In the genomic region with DNA sequence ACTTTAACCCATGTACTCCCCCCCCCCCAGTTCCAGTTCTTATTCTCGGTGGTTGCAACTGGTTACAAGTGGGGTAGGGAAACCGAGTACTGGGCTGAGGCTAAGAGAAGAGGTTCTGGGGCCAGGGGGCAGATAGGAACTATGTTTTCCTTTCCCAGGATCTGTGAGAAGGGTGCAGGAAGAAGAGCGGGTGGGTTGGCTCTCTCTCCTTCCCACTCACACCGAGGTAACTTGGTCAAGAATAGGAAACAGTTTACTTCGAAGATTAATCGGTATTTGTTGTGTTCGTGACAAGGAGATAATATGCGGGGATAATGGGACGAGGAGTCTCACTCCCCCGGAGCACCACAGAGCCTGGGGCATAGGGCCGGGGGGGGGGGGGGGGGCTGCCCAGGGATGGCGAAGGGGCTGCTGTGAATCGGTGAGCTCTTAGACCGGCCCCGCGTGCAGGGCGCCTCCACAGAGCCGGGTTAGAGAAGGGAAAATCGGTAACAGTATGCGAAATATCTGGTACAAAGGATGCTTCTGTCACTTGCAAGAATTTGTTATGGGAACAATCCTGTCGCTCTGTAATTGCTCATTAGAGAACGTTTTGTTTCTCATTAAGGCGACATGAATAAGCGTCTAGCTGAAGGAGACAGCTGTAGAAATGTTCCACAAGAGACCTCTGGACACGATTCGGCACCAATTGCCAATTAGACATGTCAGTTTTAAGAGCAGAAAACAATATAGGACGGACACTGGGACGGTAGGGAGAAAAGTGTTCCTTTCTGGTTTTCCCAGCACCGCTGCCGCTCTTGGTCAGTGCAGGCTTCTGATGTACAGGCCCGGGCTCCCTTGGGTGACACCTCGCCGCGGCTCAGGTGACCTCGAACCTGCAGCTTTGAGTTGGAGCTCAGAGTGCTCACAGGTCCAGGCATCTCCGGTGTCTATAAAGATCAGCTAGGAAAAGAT, we compare ENCODE assay signal across 13 mouse cellular contexts. TPM values are rescaled to one million over a fixed set of nuclear protein-coding genes. Genes with fewer than 3 reads are reported as not detected.
DNase-seq lines count a peak whose midpoint lies in the region; ATAC-seq lines count a peak whose summit lies in the region.
"Had no signal": no experiment of that assay in that cellular context is flagged by ENCODE, and none has a peak within 500 bp of the region (broad histone marks: within the 10 kb centered on the region; RNA-seq: fewer than 3 reads in every experiment).

No protein-coding gene starts in this region.

- DNase-seq in kidney, postnatal 10 days = no peak
- peak; percentile 96 for DNase-seq in retina, postnatal 1 day
- DNase-seq in left cerebral cortex, postnatal 25 days (ENCODE audit: low spot score in 2 of 2) = no peak
- DNase-seq in kidney, postnatal 4 days = no peak
- no peak for DNase-seq in gastrocnemius, postnatal 10 days

- no peak overlapping the region for H3K27ac ChIP-seq in kidney, embryonic 15.5 days
- peak overlapping the region; percentile 91 for H3K27ac ChIP-seq in forebrain, embryonic 12.5 days
- no peak overlapping the region for H3K27ac ChIP-seq in intestine, embryonic 16.5 days (ENCODE audit: low read length)
- H3K27ac ChIP-seq: kidney, postnatal 0 days; lung, embryonic 15.5 days had no signal

- 2% methylated on average over 36 of the region's 36 CpGs for WGBS in kidney, embryonic 15.5 days
- 8% methylated on average over 36 of the region's 36 CpGs for WGBS in forebrain, embryonic 12.5 days
- 2% methylated on average over 36 of the region's 36 CpGs for WGBS in intestine, embryonic 16.5 days

- H3K9ac ChIP-seq in kidney, embryonic 15.5 days = no peak overlapping the region
- peak overlapping the region; percentile 53; the same call in 1 of the 2 replicates for H3K9ac ChIP-seq in forebrain, embryonic 12.5 days
- H3K9ac ChIP-seq in intestine, embryonic 16.5 days (ENCODE audit: low read depth, low read length) = no peak overlapping the region
- H3K9ac ChIP-seq: lung, embryonic 15.5 days had no signal

- H3K4me3 ChIP-seq in kidney, embryonic 15.5 days (replicated peaks) = no peak overlapping the region
- peak overlapping the region; percentile 28 for H3K4me3 ChIP-seq in forebrain, embryonic 12.5 days (replicated peaks)
- H3K4me3 ChIP-seq in intestine, embryonic 16.5 days (ENCODE audit: low read length) = peak overlapping the region; percentile 26; the same call in 1 of the 2 replicates

- intact Hi-C loops in left cerebral cortex, postnatal 25 days (cut with DNase I) = loop anchor here (5.0 kb wide), 1 partner anchor 216 kb away; the partner anchor contains the start of genes Elp4 and Immp1l

- H3K4me1 ChIP-seq in kidney, embryonic 15.5 days = peaks cover 34% of the 10 kb centered on the region
- H3K4me1 ChIP-seq in forebrain, embryonic 12.5 days = peaks cover 79% of the 10 kb centered on the region
- peaks cover 5% of the 10 kb centered on the region; the same call in 1 of the 2 replicates for H3K4me1 ChIP-seq in intestine, embryonic 16.5 days (ENCODE audit: control insufficient read depth, insufficient read depth, low read length)

- no peaks in the 10 kb centered on the region for H3K9me3 ChIP-seq in kidney, embryonic 15.5 days (replicated peaks)
- H3K9me3 ChIP-seq in forebrain, embryonic 12.5 days = no peaks in the 10 kb centered on the region
- H3K9me3 ChIP-seq in intestine, embryonic 16.5 days (ENCODE audit: control insufficient read depth, low read length) = no peaks in the 10 kb centered on the region
- H3K9me3 ChIP-seq: lung, embryonic 15.5 days had no signal

- no peak for ATAC-seq in kidney, embryonic 15.5 days (replicated peaks; ENCODE audit: low FRiP score)
- ATAC-seq in forebrain, embryonic 12.5 days (ENCODE audit: low FRiP score) = peak; percentile 42; the same call in 1 of the 2 replicates
- no peak for ATAC-seq in intestine, embryonic 16.5 days

- peaks cover 97% of the 10 kb centered on the region for H3K27me3 ChIP-seq in kidney, embryonic 15.5 days
- peaks cover 68% of the 10 kb centered on the region for H3K27me3 ChIP-seq in forebrain, embryonic 12.5 days
- peaks cover 78% of the 10 kb centered on the region for H3K27me3 ChIP-seq in intestine, embryonic 16.5 days (replicated peaks; ENCODE audit: control insufficient read depth, insufficient read depth, low read length)

- H3K36me3 ChIP-seq in kidney, embryonic 15.5 days = no peaks in the 10 kb centered on the region
- H3K36me3 ChIP-seq in forebrain, embryonic 12.5 days (replicated peaks) = peaks cover 21% of the 10 kb centered on the region
- no peaks in the 10 kb centered on the region for H3K36me3 ChIP-seq in intestine, embryonic 16.5 days (ENCODE audit: control insufficient read depth, insufficient read depth, low read length)
- H3K36me3 ChIP-seq: lung, embryonic 15.5 days had no signal

- 0 out of 2 replicates have a peak overlapping the region, but pooled peaks have one; percentile 35 for H3K4me2 ChIP-seq in kidney, embryonic 15.5 days
- peak overlapping the region; percentile 59 for H3K4me2 ChIP-seq in forebrain, embryonic 12.5 days
- no peak overlapping the region for H3K4me2 ChIP-seq in intestine, embryonic 16.5 days (ENCODE audit: low read depth, low read length)

RNA-seq across cellular contexts. Expression of gene Pax6, which starts 17.9 kb away (rescaled TPM):
- 0.18 and 0.19 TPM in 2 replicates for polyA plus RNA-seq in kidney, embryonic 15.5 days (2015; fragmentation: Nextera tagmentation; extraction: Ambion mirVana)
- polyA plus RNA-seq in forebrain, embryonic 12.5 days (2016; fragmentation: Nextera tagmentation; extraction: Ambion mirVana) = 110 and 111 TPM in 2 replicates
- polyA plus RNA-seq in intestine, embryonic 16.5 days (2015; fragmentation: Nextera tagmentation; extraction: Ambion mirVana) = 1.2 and 1.8 TPM in 2 replicates
- 1 to 10 TPM; 8.4 to 8.5 TPM for total RNA-seq in left cerebral cortex, postnatal 25 days (2021)
- total RNA-seq in gastrocnemius, postnatal 10 days (2021) = not detected
- total RNA-seq: neutrophil, adult 5-6 weeks had no signal
- polyA plus RNA-seq: heart, embryonic 16.5 days; lung, embryonic 15.5 days; thymus, postnatal 0 days had no signal

Comparison
In these comparisons a context has a peak if more than half of its experiments do, and no peak if none do; other contexts are left out.
1. RNA of gene Pax6, which starts 17.9 kb away (polyA plus RNA-seq): 110 to 111 TPM in forebrain, embryonic 12.5 days; 1.2 to 1.8 TPM in intestine, embryonic 16.5 days and 0.18 to 0.19 TPM in kidney, embryonic 15.5 days; every median in the first group is over 10 times any median in the second.